In the genomic region with DNA sequence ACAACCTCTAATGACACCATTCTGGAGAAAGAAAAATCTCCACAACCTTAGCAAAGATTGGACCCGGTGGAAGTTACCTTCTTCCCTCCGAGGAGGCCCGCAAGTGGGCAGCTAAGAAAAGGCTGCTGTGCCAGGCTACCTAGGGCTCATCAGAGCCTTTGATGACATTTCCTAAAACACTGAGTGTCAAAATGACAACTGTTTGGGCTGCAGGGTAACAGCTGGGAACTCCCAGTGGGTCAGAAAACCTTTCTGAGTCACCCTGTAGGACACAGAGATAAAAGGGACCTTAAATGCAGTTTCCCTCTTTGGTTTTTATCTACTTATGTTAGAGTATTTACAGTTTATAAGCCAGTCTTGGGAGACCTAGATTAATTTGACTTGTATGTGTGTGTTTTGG, we compare ENCODE assay signal across 8 mouse cellular contexts. TPM values are rescaled to one million over a fixed set of nuclear protein-coding genes. Genes with fewer than 3 reads are reported as not detected.
A peak's percentile ranks its signal among the peaks of the same experiment; 100 is the strongest.
DNase-seq lines count a peak whose midpoint lies in the region; ATAC-seq and TF ChIP-seq lines count a peak whose summit lies in the region.
"Had no signal": no experiment of that assay in that cellular context is flagged by ENCODE, and none has a peak within 500 bp of the region (broad histone marks: within the 10 kb centered on the region; RNA-seq: fewer than 3 reads in every experiment).

No protein-coding gene starts in this region.

- WGBS in hindbrain, embryonic 13.5 days, result 88% methylated on average over 3 of the region's 3 CpGs
- 94% methylated on average over 3 of the region's 3 CpGs for WGBS in hindbrain, embryonic 14.5 days
- 81% methylated on average over 3 of the region's 3 CpGs for WGBS in neural tube, embryonic 13.5 days
- WGBS in intestine, embryonic 15.5 days, result 84% methylated on average over 3 of the region's 3 CpGs
- 78% methylated on average over 3 of the region's 3 CpGs for WGBS in stomach, postnatal 0 days

- 0 out of 2 replicates have a peak, but pooled peaks cover 3% of the 10 kb centered on the region for H3K27me3 ChIP-seq in hindbrain, embryonic 13.5 days
- no peaks in the 10 kb centered on the region for H3K27me3 ChIP-seq in hindbrain, embryonic 14.5 days (ENCODE audit: control insufficient read depth, insufficient read depth, low read length)
- H3K27me3 ChIP-seq in neural tube, embryonic 13.5 days, result no peaks in the 10 kb centered on the region
- H3K27me3 ChIP-seq in intestine, embryonic 15.5 days (replicated peaks), result no peaks in the 10 kb centered on the region
- H3K27me3 ChIP-seq in stomach, postnatal 0 days (ENCODE audit: control insufficient read depth, insufficient read depth, low read length), result no peaks in the 10 kb centered on the region

- H3K4me2 ChIP-seq in hindbrain, embryonic 13.5 days, result no peak overlapping the region
- H3K4me2 ChIP-seq in hindbrain, embryonic 14.5 days (replicated peaks), result no peak overlapping the region
- H3K4me2 ChIP-seq in neural tube, embryonic 13.5 days, result no peak overlapping the region
- H3K4me2 ChIP-seq in intestine, embryonic 15.5 days (replicated peaks), result no peak overlapping the region
- no peak overlapping the region for H3K4me2 ChIP-seq in stomach, postnatal 0 days (replicated peaks; ENCODE audit: low read depth)
- H3K4me2 ChIP-seq: forebrain, embryonic 12.5 days had no signal

- no peak overlapping the region for H3K9ac ChIP-seq in hindbrain, embryonic 13.5 days
- no peak overlapping the region for H3K9ac ChIP-seq in hindbrain, embryonic 14.5 days
- no peak overlapping the region for H3K9ac ChIP-seq in neural tube, embryonic 13.5 days
- no peak overlapping the region for H3K9ac ChIP-seq in intestine, embryonic 15.5 days
- H3K9ac ChIP-seq in stomach, postnatal 0 days (ENCODE audit: low read length), result no peak overlapping the region
- H3K9ac ChIP-seq: forebrain, embryonic 12.5 days had no signal

- TF ChIP-seq CTCF in stomach, postnatal 0 days (IDR thresholded peaks at IDR 0.05; ENCODE audit: low read depth), result no peak

- H3K36me3 ChIP-seq in hindbrain, embryonic 13.5 days, result no peaks in the 10 kb centered on the region
- H3K36me3 ChIP-seq in hindbrain, embryonic 14.5 days (replicated peaks; ENCODE audit: control insufficient read depth, insufficient read depth), result no peaks in the 10 kb centered on the region
- H3K36me3 ChIP-seq in neural tube, embryonic 13.5 days, result no peaks in the 10 kb centered on the region
- H3K36me3 ChIP-seq in intestine, embryonic 15.5 days, result no peaks in the 10 kb centered on the region
- no peaks in the 10 kb centered on the region for H3K36me3 ChIP-seq in stomach, postnatal 0 days (ENCODE audit: control insufficient read depth, insufficient read depth, low read length)
- H3K36me3 ChIP-seq: forebrain, embryonic 12.5 days had no signal

- H3K4me1 ChIP-seq in hindbrain, embryonic 13.5 days (replicated peaks), result peaks cover 19% of the 10 kb centered on the region
- H3K4me1 ChIP-seq in hindbrain, embryonic 14.5 days (replicated peaks; ENCODE audit: control insufficient read depth, insufficient read depth, low read length), result no peaks in the 10 kb centered on the region; the same call in 1 of the 2 replicates
- H3K4me1 ChIP-seq in neural tube, embryonic 13.5 days (replicated peaks), result peaks cover 20% of the 10 kb centered on the region
- peaks cover 5% of the 10 kb centered on the region; the same call in 1 of the 2 replicates for H3K4me1 ChIP-seq in intestine, embryonic 15.5 days (replicated peaks)
- H3K4me1 ChIP-seq in stomach, postnatal 0 days (replicated peaks; ENCODE audit: control insufficient read depth, insufficient read depth), result peaks cover 7% of the 10 kb centered on the region
- H3K4me1 ChIP-seq: forebrain, embryonic 12.5 days had no signal

- no peak for ATAC-seq in hindbrain, embryonic 13.5 days (ENCODE audit: low FRiP score)
- ATAC-seq in hindbrain, embryonic 14.5 days (ENCODE audit: low FRiP score), result no peak
- ATAC-seq in neural tube, embryonic 13.5 days (ENCODE audit: low read depth), result no peak
- ATAC-seq in intestine, embryonic 15.5 days, result no peak
- ATAC-seq in stomach, postnatal 0 days (ENCODE audit: low FRiP score, low TSS enrichment), result no peak

- no peak for TF ChIP-seq EP300 in stomach, postnatal 0 days (optimal IDR thresholded peaks at IDR 0.05)

- H3K27ac ChIP-seq in hindbrain, embryonic 13.5 days, result peak overlapping the region; percentile 52
- no peak overlapping the region for H3K27ac ChIP-seq in hindbrain, embryonic 14.5 days
- peak overlapping the region; percentile 64 for H3K27ac ChIP-seq in neural tube, embryonic 13.5 days (replicated peaks)
- H3K27ac ChIP-seq in intestine, embryonic 15.5 days, result peak overlapping the region; percentile 46
- H3K27ac ChIP-seq in stomach, postnatal 0 days (replicated peaks), result peak overlapping the region; percentile 53
- H3K27ac ChIP-seq: forebrain, embryonic 12.5 days had no signal

- no peak for DNase-seq in hindbrain, embryonic 14.5 days (ENCODE audit: low spot score)
- DNase-seq in neural tube, embryonic 10.5 days (ENCODE audit: extremely low spot score, low spot score), result no peak
- no peak for DNase-seq in stomach, postnatal 0 days (ENCODE audit: low spot score)
- no peak for DNase-seq in cerebellum, postnatal 25 days

- no peaks in the 10 kb centered on the region for H3K9me3 ChIP-seq in hindbrain, embryonic 13.5 days
- no peaks in the 10 kb centered on the region for H3K9me3 ChIP-seq in hindbrain, embryonic 14.5 days (ENCODE audit: control insufficient read depth, low read length)
- no peaks in the 10 kb centered on the region for H3K9me3 ChIP-seq in neural tube, embryonic 13.5 days
- H3K9me3 ChIP-seq in intestine, embryonic 15.5 days, result no peaks in the 10 kb centered on the region
- no peaks in the 10 kb centered on the region for H3K9me3 ChIP-seq in stomach, postnatal 0 days (ENCODE audit: control insufficient read depth, low read length)
- H3K9me3 ChIP-seq: forebrain, embryonic 12.5 days had no signal

- H3K4me3 ChIP-seq in hindbrain, embryonic 13.5 days, result no peak overlapping the region
- H3K4me3 ChIP-seq in hindbrain, embryonic 14.5 days (replicated peaks; ENCODE audit: low read length), result no peak overlapping the region
- H3K4me3 ChIP-seq in neural tube, embryonic 13.5 days, result no peak overlapping the region
- no peak overlapping the region for H3K4me3 ChIP-seq in intestine, embryonic 15.5 days (replicated peaks)
- H3K4me3 ChIP-seq in stomach, postnatal 0 days (ENCODE audit: low read depth, low read length), result no peak overlapping the region
- H3K4me3 ChIP-seq: forebrain, embryonic 12.5 days had no signal

RNA-seq across cellular contexts. Expression of a gene that starts 6.1 kb away (rescaled TPM):
- 0.26 and 0.49 TPM in 2 replicates for polyA plus RNA-seq in hindbrain, embryonic 13.5 days (2015; fragmentation: Nextera tagmentation; extraction: Ambion mirVana)
- polyA plus RNA-seq in hindbrain, embryonic 14.5 days (2014; fragmentation: Nextera tagmentation; extraction: Ambion mirVana), result 0.10 and 0.40 TPM in 2 replicates
- polyA plus RNA-seq in neural tube, embryonic 13.5 days (2015; fragmentation: Nextera tagmentation; extraction: Ambion mirVana), result 0.48 and 0.71 TPM in 2 replicates
- polyA plus RNA-seq in intestine, embryonic 15.5 days (2015; fragmentation: Nextera tagmentation; extraction: Ambion mirVana), result 0.13 and 0.20 TPM in 2 replicates
- polyA plus RNA-seq in stomach, postnatal 0 days (2015; fragmentation: Nextera tagmentation; extraction: Ambion mirVana), result 0.06 and 0.21 TPM in 2 replicates
- polyA plus RNA-seq: forebrain, embryonic 12.5 days had no signal
